Mouse (Mus musculus): ENCODE results near the gene Vps45. TPM values are rescaled to one million over a fixed set of nuclear protein-coding genes. Genes with fewer than 3 reads are reported as not detected.

Vps45 gene
- total RNA-seq (2021) = 10 to 100 TPM; 53.6 to 54.1 TPM

- intact Hi-C loops (cut with DNase I) = no loop called here
- DNase-seq = peak; percentile 71
Measured at GRCm38 (mm10) chr3:96058231-96058896, at the start of gene Vps45. TSS of gene Vps45 (minus strand) at chr3:96058466.

DNA sequence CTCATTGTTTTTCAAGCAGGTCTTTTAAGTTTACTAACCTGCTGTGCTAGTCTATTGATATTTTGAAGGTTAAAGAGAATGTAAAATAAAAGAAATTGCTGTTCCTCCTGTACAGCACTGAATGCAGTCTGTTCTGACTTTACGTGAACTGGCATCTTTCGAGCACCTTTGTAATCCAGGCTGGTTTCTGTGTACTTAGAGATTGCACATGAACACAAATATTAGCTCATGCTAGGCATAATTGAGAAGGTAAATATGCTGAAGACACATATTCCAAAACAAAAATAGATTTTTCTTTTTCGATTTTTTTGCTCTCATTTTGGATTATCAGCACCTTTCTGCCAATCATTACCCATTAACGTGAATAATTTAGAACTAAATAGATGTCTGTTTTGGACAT lies 47.9 kb upstream of the Vps45 start:
- intact Hi-C loops (cut with DNase I) = no loop called here
- DNase-seq = no peak

DNA sequence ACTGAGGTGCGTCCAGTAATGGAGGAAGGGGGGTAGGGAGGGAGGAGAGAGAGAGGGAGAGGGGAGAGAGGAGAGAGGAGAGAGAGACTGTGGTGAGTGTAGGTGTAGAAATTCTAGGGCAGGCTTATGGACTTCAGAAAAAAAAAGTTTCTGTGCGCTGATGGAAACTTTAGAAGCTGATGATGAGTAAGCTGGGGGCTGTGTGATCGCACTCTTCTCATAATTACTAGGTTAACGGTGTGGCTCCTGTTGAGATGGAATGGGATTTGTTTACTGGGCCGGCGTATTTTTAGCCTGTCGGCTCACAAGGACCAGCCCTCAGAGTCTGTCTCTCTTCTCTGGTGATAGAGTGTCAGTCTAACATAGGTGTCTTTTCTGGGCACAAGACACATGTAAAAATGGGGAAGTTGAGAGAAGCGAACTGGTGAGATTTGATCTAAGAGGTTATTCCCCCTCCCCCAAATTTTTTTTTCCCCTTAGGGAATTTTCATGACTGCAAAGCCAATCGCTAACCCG lies 47.0 kb upstream of the Vps45 start:
- DNase-seq = no peak
- intact Hi-C loops (cut with DNase I) = no loop called here

GRCm38 (mm10) chr3:96104261-96105065 lies 46.2 kb upstream of the Vps45 start, which contains the start of gene Otud7b:
TSS of gene Otud7b (plus strand) at chr3:96104527.
- peak; percentile 84 for DNase-seq
- intact Hi-C loops (cut with DNase I) = no loop called here

DNA sequence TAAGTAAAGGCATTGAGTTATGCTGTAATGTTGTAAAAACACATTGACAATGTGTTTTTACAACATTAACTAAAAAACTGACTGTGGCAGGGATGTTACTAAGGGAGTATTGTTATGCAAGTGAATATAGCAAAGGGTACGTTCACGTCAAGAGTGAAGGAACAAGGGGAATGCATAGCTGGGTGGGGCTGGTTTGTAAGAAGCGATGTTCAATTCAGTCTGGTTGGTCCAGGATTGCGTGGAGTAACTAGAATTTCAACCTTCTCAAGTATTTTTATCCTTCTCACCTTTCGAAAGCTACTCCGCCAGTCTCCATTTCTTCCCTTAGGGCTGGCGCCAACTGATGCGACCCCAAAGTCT lies 45.6 kb upstream of the Vps45 start:
- no peak for DNase-seq
- intact Hi-C loops (cut with DNase I) = no loop called here

DNA sequence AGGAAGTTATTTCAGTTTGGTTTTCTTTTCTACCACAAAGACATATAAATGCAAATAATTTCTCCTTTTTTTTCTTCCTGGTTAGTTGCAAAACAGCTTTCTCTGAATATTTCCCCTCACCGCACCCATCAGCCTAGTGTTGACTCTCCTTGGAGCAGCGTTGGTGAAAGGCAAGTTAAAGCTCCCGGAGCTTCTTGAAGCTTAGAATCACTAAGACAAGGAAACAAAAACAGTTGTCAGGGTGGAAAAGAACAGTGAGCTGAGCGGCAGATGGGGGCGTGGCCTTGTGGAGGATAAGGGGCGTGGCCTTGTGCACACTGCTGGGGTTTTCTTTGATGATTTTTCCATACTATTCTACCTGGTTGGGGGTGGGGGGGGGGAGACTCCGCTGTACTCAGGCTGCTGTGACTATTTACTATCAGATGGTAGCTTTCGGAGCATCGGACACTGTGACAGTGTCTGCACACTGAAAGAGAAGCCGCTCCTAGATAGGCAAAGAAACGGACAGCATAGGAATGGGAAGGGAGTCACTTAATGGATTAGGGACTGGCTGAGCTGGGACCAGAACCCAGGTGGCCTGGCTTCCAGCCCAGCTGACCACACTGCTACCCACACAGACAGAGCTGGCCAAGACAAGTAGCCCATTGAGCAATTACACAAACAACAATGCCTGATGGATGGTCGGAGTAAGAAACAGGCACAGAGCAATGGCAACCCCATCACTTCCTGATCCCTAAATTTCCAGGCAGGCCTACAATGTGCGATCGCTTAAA lies 44.0 kb upstream of the Vps45 start:
- intact Hi-C loops (cut with DNase I) = no loop called here
- peak; percentile 28 for DNase-seq

DNA sequence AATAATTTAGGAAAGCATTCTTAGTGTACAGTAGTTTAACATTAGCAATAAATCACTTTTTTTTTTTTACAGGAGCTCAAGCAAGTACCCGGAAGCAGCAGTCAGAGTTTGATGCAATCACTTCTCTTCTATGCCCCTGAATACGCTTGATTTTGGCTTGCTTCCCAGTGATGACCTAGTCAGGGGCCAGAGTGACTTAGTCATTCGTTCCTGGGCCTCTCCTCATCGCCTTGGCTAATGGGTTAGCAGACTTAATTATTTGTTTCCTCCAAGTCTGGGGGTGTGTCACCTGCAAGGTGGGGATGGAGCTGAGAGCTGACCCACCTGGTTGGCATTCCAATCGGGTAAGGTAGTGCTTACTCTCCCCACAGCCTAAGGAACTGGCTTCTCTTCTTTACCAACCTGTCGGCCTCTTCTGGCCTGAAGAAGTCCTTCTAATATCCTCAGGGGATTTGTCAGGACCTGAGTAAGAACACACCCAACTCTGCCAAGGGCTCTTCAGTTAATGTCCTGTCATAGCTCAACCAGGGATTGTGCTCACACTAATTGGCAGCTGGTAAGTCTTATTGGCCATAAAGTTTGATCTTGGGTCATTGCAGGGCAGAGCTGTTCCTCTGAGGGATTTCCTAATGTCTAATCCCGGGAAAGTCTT lies 40.5 kb upstream of the Vps45 start:
- no peak for DNase-seq
- intact Hi-C loops (cut with DNase I) = no loop called here

DNA sequence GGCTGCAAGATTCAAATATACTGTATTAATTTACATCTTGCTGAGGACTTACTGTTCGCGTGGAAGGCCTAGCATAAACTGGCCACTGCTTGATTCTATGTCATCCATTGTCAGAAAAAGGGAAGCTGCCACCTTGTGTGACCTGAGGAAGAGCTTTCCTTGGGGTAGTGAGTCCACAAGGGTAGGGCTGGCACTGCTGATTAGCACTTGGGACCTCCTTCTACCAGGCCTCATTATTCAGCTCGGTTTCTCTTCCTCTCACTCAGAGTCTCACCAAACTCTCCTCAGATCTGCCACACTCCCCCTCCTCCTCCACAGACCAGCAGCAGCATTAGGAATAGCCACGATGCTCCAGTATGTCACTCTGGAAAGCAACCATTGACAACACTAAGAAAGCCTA lies 39.9 kb upstream of the Vps45 start:
- DNase-seq = no peak
- intact Hi-C loops (cut with DNase I) = no loop called here

- DNase-seq = no peak
- intact Hi-C loops (cut with DNase I) = no loop called here
Measured at GRCm38 (mm10) chr3:96094203-96094602, 35.9 kb upstream of the Vps45 start.

GRCm38 (mm10) chr3:96093509-96093908 lies 35.2 kb upstream of the Vps45 start:
- intact Hi-C loops (cut with DNase I) = no loop called here
- no peak for DNase-seq

DNA sequence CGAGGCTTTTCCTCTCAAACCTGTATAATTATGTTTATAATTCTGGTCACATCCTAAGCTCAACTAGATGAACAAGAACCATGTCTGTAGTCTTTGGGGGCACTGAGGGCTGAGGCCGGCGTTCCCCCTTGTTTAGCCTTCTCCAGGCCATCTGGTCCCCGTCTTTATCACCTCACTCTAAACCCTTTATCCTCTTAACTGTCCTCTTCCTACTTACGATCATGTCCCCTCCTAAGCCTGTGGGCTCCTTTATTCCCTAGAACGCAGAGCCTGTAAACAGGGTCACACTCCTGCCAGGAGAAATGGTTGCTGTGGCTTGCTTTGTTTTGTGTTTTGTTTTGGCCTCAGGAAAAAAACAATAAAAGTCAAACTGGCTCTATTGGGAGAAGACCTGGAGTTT lies 33.7 kb upstream of the Vps45 start:
- no peak for DNase-seq
- intact Hi-C loops (cut with DNase I) = no loop called here

- DNase-seq = no peak
Measured at GRCm38 (mm10) chr3:96091146-96091545, 32.9 kb upstream of the Vps45 start.

GRCm38 (mm10) chr3:96089882-96090489 lies 31.7 kb upstream of the Vps45 start:
- DNase-seq = no peak
- intact Hi-C loops (cut with DNase I) = no loop called here

More at GRCm38 (mm10) chr3:96091146-96091545, 32.9 kb upstream of the Vps45 start:
- intact Hi-C loops (cut with DNase I) = no loop called here

DNA sequence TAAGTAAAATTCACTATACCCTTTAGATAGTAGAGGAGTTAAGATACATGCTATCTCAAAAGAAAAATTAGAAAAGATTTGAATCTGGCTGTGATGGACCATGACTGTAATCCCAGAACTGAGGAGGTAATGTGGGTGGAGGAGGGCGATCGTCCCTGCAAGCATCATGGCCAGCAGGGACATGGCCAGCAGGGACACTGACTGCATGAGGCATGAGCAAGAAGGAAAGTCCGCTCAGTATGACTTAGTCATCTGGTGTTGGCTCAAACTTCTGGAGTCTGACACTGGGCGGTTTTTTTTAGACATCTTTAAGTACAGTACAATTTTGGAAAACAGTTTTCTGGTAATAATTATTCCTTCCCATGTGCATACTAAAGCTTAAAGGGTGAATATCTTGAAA lies 29.5 kb upstream of the Vps45 start:
- DNase-seq = no peak
- intact Hi-C loops (cut with DNase I) = no loop called here

GRCm38 (mm10) chr3:96087219-96087618 lies 29.0 kb upstream of the Vps45 start:
- DNase-seq = no peak
- intact Hi-C loops (cut with DNase I) = no loop called here

GRCm38 (mm10) chr3:96084146-96084755 lies 26.0 kb upstream of the Vps45 start:
- intact Hi-C loops (cut with DNase I) = no loop called here

DNA sequence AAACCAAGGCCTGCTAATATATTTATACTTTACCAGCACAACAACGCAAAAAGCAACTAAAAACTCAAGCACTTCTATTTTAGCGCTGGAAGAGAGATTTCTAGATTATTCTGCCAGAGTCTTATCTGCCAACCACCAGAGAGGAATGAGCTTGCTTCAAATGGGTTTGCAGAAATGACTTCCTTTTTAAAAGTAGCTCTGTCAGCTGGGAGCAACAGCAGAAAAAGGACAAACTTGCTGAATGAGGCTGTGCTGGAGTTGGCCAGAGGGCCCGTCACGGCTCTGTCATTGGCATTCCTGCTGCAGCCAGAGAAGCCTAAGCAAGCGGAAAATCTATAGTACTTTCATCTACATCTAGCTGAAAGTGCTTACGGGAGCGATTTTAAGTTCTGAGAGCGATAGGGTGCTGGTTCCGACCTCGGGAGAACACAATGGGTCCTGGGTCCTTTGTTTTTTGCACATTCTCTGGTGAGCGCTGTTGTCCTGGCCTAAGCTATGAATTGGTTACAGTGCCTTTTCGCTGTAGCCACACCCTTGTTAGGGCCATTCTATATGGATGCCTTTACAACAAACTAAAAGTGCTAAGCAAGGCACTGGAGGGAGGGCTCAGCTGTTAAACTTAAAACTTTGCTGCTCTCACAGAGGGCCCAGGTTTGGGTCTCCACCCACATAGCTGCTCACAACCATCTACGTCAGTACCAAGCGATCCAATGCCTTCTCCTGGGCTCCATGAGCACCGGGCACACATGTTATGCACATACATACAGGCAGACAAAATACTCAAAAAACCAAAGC lies 24.6 kb upstream of the Vps45 start:
- intact Hi-C loops (cut with DNase I) = no loop called here

More at GRCm38 (mm10) chr3:96084146-96084755, 26.0 kb upstream of the Vps45 start:
- no peak for DNase-seq

GRCm38 (mm10) chr3:96082100-96082499 lies 23.8 kb upstream of the Vps45 start:
- intact Hi-C loops (cut with DNase I) = no loop called here

More for the DNA sequence above, 24.6 kb upstream of the Vps45 start:
- no peak for DNase-seq

GRCm38 (mm10) chr3:96081650-96082049 lies 23.4 kb upstream of the Vps45 start:
- intact Hi-C loops (cut with DNase I) = no loop called here
- DNase-seq = no peak

More at GRCm38 (mm10) chr3:96082100-96082499, 23.8 kb upstream of the Vps45 start:
- DNase-seq = no peak
